Mouse (Mus musculus) thymus, postnatal 25 days (tissue): ENCODE data around the gene Kctd11.
A peak's percentile ranks its signal among the peaks of the same experiment; 100 is the strongest.
"Not testable (repeated sequence)": the region's sequence is repeated elsewhere in the genome, so short reads cannot be mapped to it uniquely, and the experiment has no call there.

Source experiments
- DNase-seq: peaks from one replicate; pipeline ENCODE4 v3.0.0; 2022

Gene Kctd11

DNA sequence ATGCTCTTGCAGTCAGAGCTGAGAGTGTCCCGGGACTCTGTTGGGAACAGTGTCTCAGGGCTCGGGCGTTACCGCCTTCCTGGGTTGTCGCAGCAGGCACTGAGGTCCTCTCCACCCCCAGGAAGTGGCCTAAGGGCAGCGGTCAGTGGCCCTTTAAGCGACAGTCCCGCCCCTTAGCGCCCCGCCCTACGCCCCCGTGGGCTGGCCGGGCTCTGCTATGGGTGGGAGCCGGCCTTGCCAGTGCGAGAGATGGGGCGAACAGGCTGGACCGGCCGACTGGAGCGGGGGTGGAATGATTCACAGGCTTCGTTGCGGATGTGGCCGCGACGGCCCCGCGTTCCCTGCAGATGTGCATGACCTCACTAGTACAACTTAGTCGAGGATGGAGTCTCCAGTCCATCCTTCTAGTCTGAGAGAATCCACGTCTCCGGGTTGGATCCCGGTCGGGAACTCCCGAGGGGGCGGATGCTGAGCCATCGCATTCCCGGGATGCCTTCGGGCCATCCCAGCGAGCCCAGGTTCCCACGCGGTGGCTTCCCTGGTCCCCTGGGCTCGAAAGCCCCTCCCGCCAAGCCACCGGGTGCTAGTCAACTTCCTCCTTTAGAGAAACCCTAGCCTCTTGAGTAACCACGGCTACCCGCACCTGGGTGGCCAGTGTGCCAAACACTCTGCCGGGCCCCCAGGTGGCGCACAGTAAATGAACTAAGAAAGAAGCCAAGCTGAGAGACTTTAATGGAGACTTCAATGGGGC lies at the start of gene Kctd11:
Gene Kctd11, minus strand, starts transcription at position 554 of the 751 bp plus-strand sequence.
- DNase-seq: peak; percentile 75

- not testable (repeated sequence) for DNase-seq
Measured at GRCm38 (mm10) chr11:69930176-69930575, 49.0 kb upstream of the Kctd11 start.

GRCm38 (mm10) chr11:69929712-69930111 lies 48.5 kb upstream of the Kctd11 start:
- no peak for DNase-seq

GRCm38 (mm10) chr11:69927501-69927900 lies 46.3 kb upstream of the Kctd11 start:
- DNase-seq: no peak

GRCm38 (mm10) chr11:69922796-69923195 lies 41.6 kb upstream of the Kctd11 start:
- no peak for DNase-seq

DNA sequence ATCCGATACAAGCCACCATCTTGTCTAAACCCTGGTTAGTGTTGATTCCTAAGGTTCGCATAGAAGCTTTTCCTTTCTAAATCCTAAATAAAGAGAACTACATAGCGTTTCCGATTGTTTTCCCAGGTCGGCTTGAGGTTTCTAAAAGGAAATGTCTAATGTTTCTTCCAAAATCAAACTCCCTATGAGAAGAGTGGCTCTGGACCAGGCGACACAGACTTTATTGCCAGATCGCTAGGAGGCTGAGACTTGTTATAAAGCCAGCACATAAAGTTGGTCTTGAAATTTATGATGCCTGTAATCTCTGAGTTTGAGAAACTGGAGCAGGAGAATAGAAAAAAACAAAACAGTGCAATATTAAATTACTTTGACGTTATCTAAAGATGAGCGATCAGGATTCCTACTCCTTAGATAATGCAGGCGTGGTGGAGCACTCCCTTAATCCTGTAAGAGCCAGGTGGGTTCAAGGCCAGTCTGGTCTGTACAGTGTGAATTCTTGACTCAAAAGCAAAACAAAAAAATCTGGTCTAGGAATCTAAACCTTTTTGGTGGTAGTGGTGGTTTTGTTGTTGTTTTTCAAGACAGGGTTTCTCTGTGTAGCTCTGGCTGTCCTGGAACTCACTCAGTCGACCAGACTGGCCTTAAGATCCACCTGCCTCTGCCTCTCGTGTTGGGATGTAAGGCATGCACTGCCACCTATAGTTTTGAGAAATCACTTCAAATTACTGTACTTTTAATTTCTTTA lies 41.0 kb upstream of the Kctd11 start:
- DNase-seq: peak; percentile 29

DNA sequence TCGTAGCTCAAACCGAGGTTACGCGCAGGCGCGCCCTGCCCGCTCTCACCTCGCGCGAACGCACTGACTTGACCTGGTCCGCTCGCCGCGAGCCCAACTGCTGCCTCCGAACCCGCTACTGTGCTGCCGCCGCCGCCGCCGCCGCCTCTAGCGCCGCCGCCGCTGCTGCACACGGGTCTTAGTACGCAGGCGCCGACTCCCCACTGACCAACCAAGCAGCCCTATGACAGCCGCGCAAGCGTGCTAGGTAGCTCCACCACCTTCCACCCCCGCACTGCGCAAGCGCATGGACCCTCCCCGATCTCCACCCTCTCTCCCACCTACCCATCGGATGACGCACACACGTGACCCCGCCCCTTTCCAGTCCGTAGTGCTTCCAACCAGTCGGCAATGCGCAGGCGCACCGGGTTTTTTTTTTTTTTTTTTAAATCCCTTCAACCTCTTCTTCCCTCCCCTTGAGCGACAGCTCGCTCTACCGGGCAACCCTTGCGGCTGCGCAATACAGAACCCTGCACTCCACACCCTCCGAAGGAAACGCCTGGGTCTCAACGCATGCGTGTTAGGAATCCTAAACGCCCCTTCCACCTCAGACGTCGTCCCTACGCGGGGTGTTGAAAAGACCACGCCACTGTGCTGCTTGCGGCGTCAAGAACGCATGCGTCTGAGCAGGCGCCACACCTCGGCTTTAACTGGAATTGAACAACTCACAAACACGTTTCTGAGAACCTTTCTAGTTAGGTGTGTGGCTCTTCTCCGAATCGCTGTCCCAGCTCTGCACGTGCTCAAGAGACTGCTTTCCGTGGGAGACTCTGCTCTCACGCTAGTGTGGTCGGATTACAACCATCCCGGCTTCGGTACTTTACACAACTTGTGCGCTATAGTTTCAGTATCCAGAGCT lies 40.2 kb upstream of the Kctd11 start, which contains the start of gene Eif5a:
Gene Eif5a, minus strand, starts transcription at position 845 of the 898 bp plus-strand sequence.
- DNase-seq: peak; percentile 100

DNA sequence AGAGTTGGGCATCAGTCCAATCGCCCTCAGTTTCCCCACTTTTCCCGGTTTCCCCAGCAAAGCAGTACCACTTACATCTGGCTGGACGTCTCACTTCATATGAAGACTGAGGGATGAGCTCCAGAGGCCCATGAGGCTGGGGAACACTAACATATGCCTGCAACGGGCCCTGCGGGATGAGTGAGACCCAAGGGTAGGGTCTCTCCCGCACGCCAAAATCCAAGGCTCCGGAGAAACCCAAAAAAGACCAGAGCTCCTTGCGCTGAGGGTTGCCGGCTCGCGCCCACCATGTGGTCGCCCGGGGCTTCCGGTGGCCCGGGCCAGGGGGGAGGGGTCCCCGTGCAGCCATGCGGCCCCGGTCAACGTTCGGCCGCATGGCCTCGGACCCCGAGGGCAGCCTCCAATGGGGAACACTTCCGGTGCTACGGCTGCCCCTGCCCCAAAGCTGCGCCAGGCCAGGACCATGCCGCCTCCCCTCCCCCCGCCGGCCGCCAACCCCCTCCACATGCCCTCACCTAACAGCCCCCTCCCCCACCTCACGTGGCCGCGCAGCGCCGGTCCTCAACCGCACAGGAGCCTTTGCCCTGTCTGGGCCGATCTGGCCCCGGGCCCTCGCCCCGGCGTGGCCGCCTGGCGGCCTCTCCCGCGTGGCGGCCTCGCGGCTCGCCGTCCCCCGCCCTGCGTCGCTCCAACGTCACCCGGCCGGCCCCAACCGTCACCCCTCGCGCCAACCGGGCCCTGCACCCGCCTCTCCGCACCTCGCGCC lies 39.2 kb upstream of the Kctd11 start:
- peak; percentile 45 for DNase-seq

GRCm38 (mm10) chr11:69919661-69920265 lies 38.6 kb upstream of the Kctd11 start:
- peak; percentile 65 for DNase-seq

DNA sequence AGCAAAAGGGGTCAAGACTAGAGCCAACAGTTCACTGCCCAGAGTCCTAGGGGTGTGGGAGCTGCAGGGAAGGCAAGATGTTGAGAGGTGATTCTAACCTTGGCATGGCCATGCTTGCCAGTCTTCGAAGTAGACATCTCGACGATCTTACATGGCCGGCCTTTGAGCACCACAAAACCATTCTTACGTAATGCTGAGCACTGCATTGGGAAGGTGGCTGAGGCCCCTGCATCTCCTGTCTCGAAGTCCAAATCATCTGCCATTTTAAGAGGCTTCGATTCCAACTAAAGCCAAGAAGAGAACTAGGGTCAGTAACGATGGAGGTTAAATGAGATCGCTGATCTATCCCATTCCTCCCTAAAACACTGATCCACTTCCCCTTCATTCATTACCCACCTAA lies 37.8 kb upstream of the Kctd11 start:
- DNase-seq: no peak

DNA sequence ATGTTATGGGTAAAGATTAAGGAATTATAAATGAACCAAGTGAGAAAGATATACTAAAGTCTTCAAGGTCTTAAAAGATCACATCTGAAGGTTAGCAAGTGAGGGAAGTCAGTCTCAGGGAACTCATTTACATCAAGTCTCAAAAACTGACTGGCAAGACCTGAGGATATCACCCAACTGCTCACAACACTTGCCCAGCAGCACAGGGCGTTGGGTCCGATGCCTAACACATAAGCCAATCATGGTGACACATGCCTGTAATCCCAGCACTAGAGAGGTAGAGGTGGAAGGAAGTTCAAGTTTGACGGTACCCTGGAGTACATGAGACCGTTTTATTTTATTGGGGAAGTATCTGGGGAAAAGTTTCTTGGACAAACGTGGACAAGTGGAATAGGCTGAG lies 36.9 kb upstream of the Kctd11 start:
- DNase-seq: no peak

- no peak for DNase-seq
Measured at GRCm38 (mm10) chr11:69917379-69917948, 36.3 kb upstream of the Kctd11 start.

GRCm38 (mm10) chr11:69916652-69917378 lies 35.6 kb upstream of the Kctd11 start:
- not testable (repeated sequence) for DNase-seq

DNA sequence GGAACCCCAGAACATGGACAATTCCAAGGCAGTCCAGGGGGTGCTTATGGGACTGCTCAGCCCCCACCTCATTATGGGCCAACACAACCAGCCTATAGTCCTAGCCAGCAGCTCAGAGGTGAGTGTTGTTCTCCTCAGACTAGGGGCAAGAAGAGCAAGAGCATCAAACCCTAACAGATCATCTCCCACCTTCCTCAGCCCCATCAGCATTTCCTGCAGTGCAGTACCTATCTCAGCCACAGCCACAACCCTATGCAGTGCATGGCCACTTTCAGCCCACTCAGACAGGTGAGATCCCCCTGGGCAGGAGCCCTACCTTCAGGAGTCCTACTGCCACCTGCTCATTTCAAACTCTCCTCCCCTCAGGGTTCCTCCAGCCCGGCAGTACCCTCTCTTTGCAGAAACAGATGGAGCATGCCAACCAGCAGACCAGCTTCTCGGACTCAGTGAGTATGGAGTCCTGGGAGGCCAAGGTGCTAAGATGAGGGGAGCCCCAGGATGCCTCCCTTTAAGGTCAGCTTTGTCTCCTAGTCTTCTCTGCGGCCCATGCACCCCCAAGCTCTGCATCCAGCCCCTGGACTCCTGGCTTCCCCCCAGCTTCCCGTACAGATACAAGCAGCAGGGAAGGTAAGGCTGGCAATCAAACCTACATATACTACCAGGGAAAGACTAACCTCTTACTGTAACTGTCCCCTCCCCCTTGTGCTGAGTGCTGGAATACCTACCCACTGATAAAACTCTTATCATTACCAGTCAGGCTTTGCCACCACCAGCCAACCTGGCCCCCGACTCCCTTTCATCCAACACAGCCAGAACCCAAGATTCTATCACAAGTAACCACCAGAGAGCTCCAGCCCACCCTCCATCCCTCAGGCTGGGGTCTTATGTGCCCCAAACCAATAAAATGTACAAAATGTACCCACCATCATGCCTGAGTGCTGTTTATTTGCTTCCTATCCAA lies 34.7 kb upstream of the Kctd11 start:
- no peak for DNase-seq

DNA sequence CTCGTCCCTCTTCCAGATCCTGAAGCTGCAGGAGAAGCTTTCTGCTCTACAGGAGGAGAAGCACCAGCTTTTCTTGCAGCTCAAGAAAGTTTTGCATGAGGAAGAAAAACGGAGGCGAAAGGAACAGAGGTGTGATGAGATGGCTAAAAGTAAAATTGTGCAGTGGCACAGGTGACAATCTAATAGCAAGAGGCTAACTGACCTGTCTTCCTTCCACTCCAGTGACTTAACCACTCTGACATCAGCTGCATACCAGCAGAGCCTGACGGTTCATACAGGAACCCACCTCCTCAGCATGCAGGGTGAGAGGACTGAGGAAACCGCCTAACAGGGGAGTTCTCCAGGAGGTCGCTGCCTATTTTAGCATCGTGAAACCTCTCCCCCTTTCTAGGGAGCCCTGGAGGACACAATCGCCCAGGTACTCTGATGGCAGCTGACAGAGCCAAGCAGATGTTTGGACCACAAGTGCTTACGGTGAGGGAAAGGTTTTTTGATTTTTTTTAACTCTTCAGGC lies 33.8 kb upstream of the Kctd11 start:
- no peak for DNase-seq

- no peak for DNase-seq
Measured at GRCm38 (mm10) chr11:69914372-69914764, 33.2 kb upstream of the Kctd11 start.

DNA sequence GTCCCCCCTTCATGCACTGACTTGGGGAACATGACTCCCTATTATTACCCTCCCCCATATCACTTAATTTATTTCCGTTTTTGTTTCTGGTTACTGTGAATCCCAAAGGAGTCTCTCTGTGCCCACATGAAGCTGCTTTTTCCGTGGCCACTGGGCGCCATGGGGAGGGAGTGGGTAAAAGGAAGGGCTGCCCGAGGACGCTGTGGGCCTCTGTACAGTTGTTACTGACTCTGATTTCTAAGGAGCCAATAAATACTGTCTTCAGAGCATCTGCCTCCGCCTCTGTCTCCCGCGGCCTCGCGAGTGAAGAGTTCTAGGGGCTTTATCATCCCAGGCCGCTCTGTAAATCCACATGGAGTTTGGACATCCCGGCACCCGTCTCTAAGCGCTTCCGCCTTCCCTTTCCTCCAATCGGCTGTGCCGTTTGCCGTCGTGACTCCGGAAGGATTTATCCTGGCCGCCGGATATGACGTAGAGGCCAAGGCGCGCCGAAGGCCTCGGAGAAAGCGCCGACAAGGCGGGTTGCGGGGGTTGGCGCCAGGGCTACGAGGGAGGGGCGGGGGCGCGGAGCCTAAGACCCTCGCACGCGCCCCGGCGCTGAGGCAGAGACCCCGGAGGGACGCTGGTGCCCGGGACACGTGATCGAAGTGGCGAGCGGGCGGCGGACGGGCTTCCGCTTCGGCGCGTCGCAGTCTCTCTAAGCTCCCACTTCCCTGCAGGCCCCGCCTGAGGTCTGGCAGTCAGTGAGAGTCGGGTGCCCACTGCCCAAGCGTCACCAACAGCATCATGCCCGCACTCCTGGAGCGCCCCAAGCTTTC lies 32.6 kb upstream of the Kctd11 start, which contains the start of gene Gps2:
Gene Gps2, plus strand, starts transcription at position 335 of the 818 bp plus-strand sequence.
- peak; percentile 90 for DNase-seq
